Mouse (Mus musculus): Measurements from ENCODE around the gene Plxnb2.

- TF ChIP-seq CTCF (IDR thresholded peaks at IDR 0.05; ENCODE audit: control insufficient read depth, insufficient read depth, insufficient read length) = peak; percentile 45
- TF ChIP-seq MAX (IDR thresholded peaks at IDR 0.05) = no peak
Observed at GRCm38 (mm10) chr15:89209886-89210761, 29.5 kb upstream of the Plxnb2 start.
